11 mouse cellular contexts compared by ENCODE assay signal in the genomic region with DNA sequence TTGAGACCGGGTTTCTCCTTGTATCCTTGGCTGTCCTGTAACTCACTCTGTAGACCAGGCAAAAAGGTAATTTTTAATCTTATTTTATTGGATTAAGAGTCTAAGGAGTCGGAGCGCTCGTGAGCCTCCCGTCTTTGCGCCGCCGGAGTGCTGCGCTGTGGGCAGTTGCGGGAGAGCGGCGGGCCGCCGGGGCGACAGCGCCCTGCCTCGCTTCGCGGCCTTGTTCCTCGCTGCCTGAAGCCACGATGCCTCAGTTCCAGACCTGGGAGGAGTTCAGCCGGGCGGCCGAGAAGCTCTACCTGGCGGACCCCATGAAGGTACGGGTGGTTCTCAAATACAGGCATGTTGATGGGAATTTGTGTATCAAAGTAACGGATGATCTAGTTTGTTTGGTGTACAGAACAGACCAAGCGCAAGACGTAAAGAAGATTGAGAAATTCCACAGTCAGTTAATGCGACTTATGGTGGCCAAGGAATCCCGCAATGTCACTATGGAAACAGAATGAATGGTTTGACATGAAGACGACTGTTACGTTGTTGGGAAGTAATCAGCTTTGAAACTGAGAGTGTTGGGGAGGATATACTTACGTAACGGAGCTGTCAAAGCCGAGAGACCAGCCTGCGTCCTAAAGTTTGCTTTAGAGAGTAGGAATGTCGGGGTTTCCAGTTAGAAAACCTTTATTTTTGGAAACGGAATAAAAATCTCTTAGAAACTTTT. TPM values are rescaled to one million over a fixed set of nuclear protein-coding genes. Genes with fewer than 3 reads are reported as not detected.
A peak's percentile ranks its signal among the peaks of the same experiment; 100 is the strongest.
DNase-seq lines count a peak whose midpoint lies in the region; ATAC-seq and TF ChIP-seq lines count a peak whose summit lies in the region.
"Not testable (repeated sequence)": the region's sequence is repeated elsewhere in the genome, so short reads cannot be mapped to it uniquely, and the experiment has no call there.
"Had no signal": no experiment of that assay in that cellular context is flagged by ENCODE, and none has a peak within 500 bp of the region (broad histone marks: within the 10 kb centered on the region; RNA-seq: fewer than 3 reads in every experiment).

No protein-coding gene starts in this region.

- not testable (repeated sequence) for H3K36me3 ChIP-seq in embryonic facial prominence, embryonic 11.5 days (replicated peaks; ENCODE audit: control insufficient read depth, insufficient read depth, low read depth, low read length); hindbrain, embryonic 14.5 days (replicated peaks; ENCODE audit: control insufficient read depth, insufficient read depth); limb, embryonic 13.5 days; midbrain, postnatal 0 days (ENCODE audit: insufficient read depth, low read length)

- not testable (repeated sequence) for H3K27me3 ChIP-seq in embryonic facial prominence, embryonic 11.5 days (ENCODE audit: control insufficient read depth, insufficient read depth, low read length); hindbrain, embryonic 14.5 days (ENCODE audit: control insufficient read depth, insufficient read depth, low read length); limb, embryonic 13.5 days; midbrain, postnatal 0 days (ENCODE audit: insufficient read depth, low read length)

- 34% methylated on average over 37 of the region's 39 CpGs for WGBS in embryonic facial prominence, embryonic 11.5 days
- WGBS in hindbrain, embryonic 14.5 days, result 28% methylated on average over 38 of the region's 39 CpGs
- 38% methylated on average over 39 of the region's 39 CpGs for WGBS in limb, embryonic 13.5 days
- 26% methylated on average over 38 of the region's 39 CpGs for WGBS in midbrain, postnatal 0 days

- ATAC-seq in embryonic facial prominence, embryonic 11.5 days (replicated peaks; ENCODE audit: insufficient number of reproducible peaks, low FRiP score, low TSS enrichment, low read depth), result peak; percentile 73; the same call in 1 of the 2 replicates
- ATAC-seq in hindbrain, embryonic 14.5 days (ENCODE audit: low FRiP score), result peak; percentile 53; the same call in 1 of the 2 replicates
- ATAC-seq in limb, embryonic 13.5 days (ENCODE audit: low FRiP score, low read depth), result not testable (repeated sequence)
- ATAC-seq in midbrain, postnatal 0 days (ENCODE audit: low FRiP score), result peak; percentile 47; the same call in 1 of the 2 replicates

- not testable (repeated sequence) for H3K9me3 ChIP-seq in embryonic facial prominence, embryonic 11.5 days (replicated peaks; ENCODE audit: control insufficient read depth, low read length); hindbrain, embryonic 14.5 days (ENCODE audit: control insufficient read depth, low read length); limb, embryonic 13.5 days; midbrain, postnatal 0 days (ENCODE audit: low read length)

- not testable (repeated sequence) for H3K4me1 ChIP-seq in embryonic facial prominence, embryonic 11.5 days (ENCODE audit: control insufficient read depth, insufficient read depth, low read length); hindbrain, embryonic 14.5 days (replicated peaks; ENCODE audit: control insufficient read depth, insufficient read depth, low read length); limb, embryonic 13.5 days; midbrain, postnatal 0 days (ENCODE audit: insufficient read depth, low read length)

- not testable (repeated sequence) for H3K27ac ChIP-seq in embryonic facial prominence, embryonic 11.5 days (replicated peaks; ENCODE audit: low read depth, low read length); hindbrain, embryonic 14.5 days; layer of hippocampus, adult 2 months; limb, embryonic 13.5 days; midbrain, postnatal 0 days (ENCODE audit: low read depth, low read length)

- H3K9ac ChIP-seq in embryonic facial prominence, embryonic 11.5 days (replicated peaks; ENCODE audit: low read length); limb, embryonic 13.5 days; midbrain, postnatal 0 days (replicated peaks; ENCODE audit: low read length, poor library complexity, severe bottlenecking): not testable (repeated sequence)
- peak overlapping the region; percentile 31; the same call in 1 of the 2 replicates for H3K9ac ChIP-seq in hindbrain, embryonic 14.5 days

- 0 out of 2 replicates have a peak overlapping the region, but pooled peaks have one; percentile 19 for H3K4me2 ChIP-seq in embryonic facial prominence, embryonic 11.5 days (ENCODE audit: low read depth, low read length)
- peak overlapping the region; percentile 46 for H3K4me2 ChIP-seq in hindbrain, embryonic 14.5 days (replicated peaks)
- peak overlapping the region; percentile 45 for H3K4me2 ChIP-seq in limb, embryonic 13.5 days (replicated peaks)
- H3K4me2 ChIP-seq in midbrain, postnatal 0 days (ENCODE audit: low read depth, low read length, poor library complexity, severe bottlenecking), result peak overlapping the region; percentile 35

- not testable (repeated sequence) for H3K4me3 ChIP-seq in embryonic facial prominence, embryonic 11.5 days (ENCODE audit: low read depth, low read length)
- peak overlapping the region; percentile 22 for H3K4me3 ChIP-seq in hindbrain, embryonic 14.5 days (replicated peaks; ENCODE audit: low read length)
- H3K4me3 ChIP-seq in layer of hippocampus, adult 2 months, result peak overlapping the region; percentile 22
- peak overlapping the region; percentile 20; the same call in 1 of the 2 replicates for H3K4me3 ChIP-seq in limb, embryonic 13.5 days
- peak overlapping the region; percentile 35 for H3K4me3 ChIP-seq in midbrain, postnatal 0 days (ENCODE audit: low read depth, low read length)

- not testable (repeated sequence) for TF ChIP-seq CTCF in layer of hippocampus, adult 2 months (conservative IDR thresholded peaks at IDR 0.05); midbrain, postnatal 0 days (IDR thresholded peaks at IDR 0.05)

- DNase-seq in ES-CJ7 (ENCODE audit: low read depth, low spot score), result peak; percentile 41
- peak; percentile 10 for DNase-seq in embryonic facial prominence, embryonic 11.5 days (ENCODE audit: low spot score)
- DNase-seq in frontal cortex, postnatal 25 days (ENCODE audit: low spot score in 2 of 2), result peak; percentile 3 to 5
- peak; percentile 37 for DNase-seq in hindbrain, embryonic 14.5 days (ENCODE audit: low spot score)
- DNase-seq in layer of hippocampus, adult 2 months (ENCODE audit: low spot score in 2 of 2), result not testable (repeated sequence)
- DNase-seq in midbrain, postnatal 0 days (ENCODE audit: low spot score), result peak; percentile 18
- peak; percentile 1 for DNase-seq in right cerebral cortex, postnatal 4 days

RNA-seq across cellular contexts. Expression of gene Olfr153, which starts 5.5 kb away (rescaled TPM):
- polyA plus RNA-seq in embryonic facial prominence, embryonic 11.5 days (2014; fragmentation: Nextera tagmentation; extraction: Ambion mirVana), result not detected in 2 replicates
- polyA plus RNA-seq in hindbrain, embryonic 14.5 days (2014; fragmentation: Nextera tagmentation; extraction: Ambion mirVana), result not detected in 2 replicates
- under 1 TPM in 1 of 2 experiments, not detected in 1; 0.28 TPM for total RNA-seq in layer of hippocampus, adult 2 months (2021)
- polyA plus RNA-seq in limb, embryonic 13.5 days (2015; fragmentation: Nextera tagmentation; extraction: Ambion mirVana), result not detected in 2 replicates
- 0.52 TPM in 1 of 2 replicates, not detected in the other for total RNA-seq in midbrain, postnatal 0 days (2014; rRNA removed)
- not detected in 2 replicates for polyA plus RNA-seq in midbrain, postnatal 0 days (2015; fragmentation: Nextera tagmentation; extraction: Ambion mirVana)
- total RNA-seq: adrenal gland, postnatal 36 days; megakaryocyte, adult 5-6 weeks had no signal
- polyA plus RNA-seq: liver, embryonic 14.5 days had no signal

RNA-seq across cellular contexts. Expression of gene Olfr1128, which starts 19.3 kb away (rescaled TPM):
- not detected in 2 replicates for polyA plus RNA-seq in embryonic facial prominence, embryonic 11.5 days (2014; fragmentation: Nextera tagmentation; extraction: Ambion mirVana)
- polyA plus RNA-seq in hindbrain, embryonic 14.5 days (2014; fragmentation: Nextera tagmentation; extraction: Ambion mirVana), result not detected in 2 replicates
- not detected for total RNA-seq in layer of hippocampus, adult 2 months (2021)
- not detected in 2 replicates for polyA plus RNA-seq in limb, embryonic 13.5 days (2015; fragmentation: Nextera tagmentation; extraction: Ambion mirVana)
- total RNA-seq in midbrain, postnatal 0 days (2014; rRNA removed), result not detected in 2 replicates
- not detected in 2 replicates for polyA plus RNA-seq in midbrain, postnatal 0 days (2015; fragmentation: Nextera tagmentation; extraction: Ambion mirVana)
- total RNA-seq: adrenal gland, postnatal 36 days; megakaryocyte, adult 5-6 weeks had no signal
- polyA plus RNA-seq: liver, embryonic 14.5 days had no signal

RNA-seq across cellular contexts. Expression of gene Pramel6, which starts 19.7 kb away (rescaled TPM):
- polyA plus RNA-seq in embryonic facial prominence, embryonic 11.5 days (2014; fragmentation: Nextera tagmentation; extraction: Ambion mirVana), result not detected in 2 replicates
- polyA plus RNA-seq in hindbrain, embryonic 14.5 days (2014; fragmentation: Nextera tagmentation; extraction: Ambion mirVana), result not detected in 2 replicates
- total RNA-seq in layer of hippocampus, adult 2 months (2021), result not detected
- not detected in 2 replicates for polyA plus RNA-seq in limb, embryonic 13.5 days (2015; fragmentation: Nextera tagmentation; extraction: Ambion mirVana)
- not detected in 2 replicates for total RNA-seq in midbrain, postnatal 0 days (2014; rRNA removed)
- polyA plus RNA-seq in midbrain, postnatal 0 days (2015; fragmentation: Nextera tagmentation; extraction: Ambion mirVana), result not detected in 2 replicates
- total RNA-seq: adrenal gland, postnatal 36 days; megakaryocyte, adult 5-6 weeks had no signal
- polyA plus RNA-seq: liver, embryonic 14.5 days had no signal

RNA-seq across cellular contexts. Expression of gene Pramel7, which starts 29.2 kb away (rescaled TPM):
- polyA plus RNA-seq in embryonic facial prominence, embryonic 11.5 days (2014; fragmentation: Nextera tagmentation; extraction: Ambion mirVana), result not detected in 2 replicates
- not detected in 2 replicates for polyA plus RNA-seq in hindbrain, embryonic 14.5 days (2014; fragmentation: Nextera tagmentation; extraction: Ambion mirVana)
- not detected for total RNA-seq in layer of hippocampus, adult 2 months (2021)
- not detected in 2 replicates for polyA plus RNA-seq in limb, embryonic 13.5 days (2015; fragmentation: Nextera tagmentation; extraction: Ambion mirVana)
- total RNA-seq in midbrain, postnatal 0 days (2014; rRNA removed), result not detected in 2 replicates
- polyA plus RNA-seq in midbrain, postnatal 0 days (2015; fragmentation: Nextera tagmentation; extraction: Ambion mirVana), result not detected in 2 replicates
- total RNA-seq: adrenal gland, postnatal 36 days; megakaryocyte, adult 5-6 weeks had no signal
- polyA plus RNA-seq: liver, embryonic 14.5 days had no signal

RNA-seq across cellular contexts. Expression of gene Olfr1129, which starts 47.6 kb away (rescaled TPM):
- polyA plus RNA-seq in embryonic facial prominence, embryonic 11.5 days (2014; fragmentation: Nextera tagmentation; extraction: Ambion mirVana), result not detected in 2 replicates
- polyA plus RNA-seq in hindbrain, embryonic 14.5 days (2014; fragmentation: Nextera tagmentation; extraction: Ambion mirVana), result not detected in 2 replicates
- not detected for total RNA-seq in layer of hippocampus, adult 2 months (2021)
- polyA plus RNA-seq in limb, embryonic 13.5 days (2015; fragmentation: Nextera tagmentation; extraction: Ambion mirVana), result not detected in 2 replicates
- not detected in 2 replicates for total RNA-seq in midbrain, postnatal 0 days (2014; rRNA removed)
- polyA plus RNA-seq in midbrain, postnatal 0 days (2015; fragmentation: Nextera tagmentation; extraction: Ambion mirVana), result not detected in 2 replicates
- total RNA-seq: adrenal gland, postnatal 36 days; megakaryocyte, adult 5-6 weeks had no signal
- polyA plus RNA-seq: liver, embryonic 14.5 days had no signal
